Mouse (Mus musculus) 3T3-L1 (cell line): ENCODE data around the gene Arv1.

Experiments
- DNase-seq: peaks from one replicate; pipeline ENCODE4 v3.0.0-alpha.2; 2015; ENCODE audit warnings: low read depth, low spot score

Gene Arv1

GRCm38 (mm10) chr8:124721862-124722515, at the start of gene Arv1, which contains the start of gene Ttc13:
Gene Arv1 (plus strand): TSS chr8:124722139.
Gene Ttc13 (minus strand): TSS chr8:124721983.
- peak; percentile 98 for DNase-seq

- DNase-seq: no peak
These were observed 49.6 kb upstream of the Arv1 start for GRCm38 (mm10) chr8:124672345-124672744.

GRCm38 (mm10) chr8:124676661-124677060, 45.3 kb upstream of the Arv1 start:
- no peak for DNase-seq

DNA sequence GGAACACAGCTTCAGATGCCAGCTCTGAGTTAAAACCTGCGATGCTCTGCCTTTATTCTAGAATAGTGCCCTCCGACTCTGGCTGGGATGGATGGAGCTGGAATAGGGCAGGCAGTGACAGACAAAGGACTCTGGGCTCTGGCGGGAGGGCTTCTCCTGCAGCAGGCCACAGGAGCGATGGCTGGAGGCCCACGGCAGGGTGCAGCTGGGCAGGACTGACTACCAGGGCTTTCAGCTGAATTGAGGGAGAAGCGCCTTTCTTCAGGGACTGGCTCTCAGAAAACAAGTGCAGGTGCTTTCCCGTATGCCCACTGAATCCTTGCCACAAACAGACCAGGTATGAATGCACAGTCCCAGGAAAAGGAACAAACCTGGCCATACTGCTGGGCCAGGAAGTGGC, 44.9 kb upstream of the Arv1 start:
- DNase-seq: no peak

- peak; percentile 92 for DNase-seq
These were observed 44.5 kb upstream of the Arv1 start for GRCm38 (mm10) chr8:124677486-124677885.

- DNase-seq: no peak
These were observed 43.7 kb upstream of the Arv1 start for GRCm38 (mm10) chr8:124678246-124678645.

DNA sequence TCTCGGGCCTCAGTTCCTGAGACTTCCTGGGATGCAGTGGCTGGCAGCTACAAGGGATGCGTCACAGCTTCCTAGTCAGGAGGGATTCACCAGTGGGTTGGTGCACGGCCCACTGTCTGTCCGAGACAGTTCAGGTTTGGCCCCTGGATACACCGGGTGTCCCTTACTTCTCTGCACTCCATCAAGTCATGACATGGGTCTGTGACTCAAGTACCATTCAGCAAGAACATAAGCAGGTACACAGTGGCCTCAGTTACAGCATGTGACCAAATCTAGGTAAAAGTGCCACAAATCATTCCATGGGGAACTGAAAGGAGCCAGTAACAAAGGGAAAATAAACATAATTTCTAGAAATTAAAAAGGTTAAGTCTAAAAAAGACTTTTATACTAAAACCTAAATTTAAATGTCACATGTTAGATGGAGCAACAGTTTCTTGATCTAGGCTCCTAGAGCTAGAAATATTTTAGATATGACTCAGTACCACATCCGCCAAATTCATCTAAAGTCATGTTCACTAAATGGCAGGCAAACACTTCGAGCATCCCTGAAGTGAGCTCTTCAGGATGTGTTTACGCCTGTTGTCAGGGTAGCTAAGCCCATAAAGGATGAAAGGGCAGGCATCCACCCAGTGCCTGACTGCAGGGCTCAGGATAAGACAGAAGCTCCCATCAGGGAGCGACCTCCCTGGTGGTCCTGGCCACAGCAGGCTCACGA, 40.7 kb upstream of the Arv1 start:
- no peak for DNase-seq

DNA sequence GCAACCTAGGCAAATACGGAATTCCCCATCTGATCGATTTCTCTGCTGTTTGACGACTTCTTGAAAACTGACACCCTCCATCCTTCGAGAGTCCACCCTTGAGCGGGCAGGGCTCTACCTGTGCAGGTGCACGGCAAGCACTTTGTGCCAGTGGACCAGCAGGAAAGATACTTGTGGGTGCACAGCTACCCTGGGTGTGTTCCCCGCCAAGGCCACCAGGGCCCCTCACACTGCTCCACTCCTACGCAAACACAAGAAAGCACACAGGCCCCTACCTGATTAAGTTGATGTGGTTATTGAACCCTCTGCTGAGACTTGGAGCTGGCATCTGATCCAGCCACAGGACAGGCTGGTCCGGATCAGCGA, 40.2 kb upstream of the Arv1 start:
- DNase-seq: no peak

- no peak for DNase-seq
These were observed 39.7 kb upstream of the Arv1 start for GRCm38 (mm10) chr8:124682218-124682617.

DNA sequence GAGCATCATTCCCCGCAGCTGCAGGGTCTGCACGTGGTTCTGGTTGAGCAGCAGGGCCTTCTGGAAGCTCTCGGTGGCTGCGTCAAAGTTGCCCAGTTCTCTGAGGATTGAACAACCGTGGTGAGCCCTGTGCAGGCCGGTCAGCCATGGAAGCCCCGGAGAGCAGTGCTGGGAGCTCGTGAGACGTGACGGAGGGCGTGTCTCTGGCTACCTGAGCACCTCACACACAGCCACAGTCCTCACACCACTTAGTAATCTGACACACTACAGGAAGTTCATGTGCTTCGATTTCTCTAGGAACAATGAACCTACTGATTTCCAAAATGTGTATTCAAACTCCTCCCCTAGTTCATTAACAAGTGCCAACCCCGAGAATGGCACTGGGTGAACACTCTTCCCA, 33.0 kb upstream of the Arv1 start:
- no peak for DNase-seq

DNA sequence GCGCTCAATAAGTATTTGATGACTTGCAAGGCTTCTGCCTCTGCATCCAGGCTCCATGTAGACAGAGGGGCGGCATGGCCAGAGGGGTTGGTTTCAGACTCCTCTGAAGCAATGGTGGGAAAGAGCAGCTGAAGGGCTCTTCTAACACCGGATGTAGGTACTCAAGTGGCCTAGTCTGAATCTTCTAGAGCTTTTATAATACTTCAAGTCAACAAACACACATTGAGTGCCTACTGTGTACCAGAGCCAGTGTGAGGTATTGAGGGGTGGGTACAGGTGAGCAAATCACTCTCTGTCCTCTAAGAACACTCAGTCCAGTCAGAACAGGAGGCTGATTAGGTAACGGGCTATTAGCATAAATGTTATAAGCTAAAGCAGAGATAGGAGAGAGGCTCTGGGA, 30.2 kb upstream of the Arv1 start:
- DNase-seq: no peak

DNA sequence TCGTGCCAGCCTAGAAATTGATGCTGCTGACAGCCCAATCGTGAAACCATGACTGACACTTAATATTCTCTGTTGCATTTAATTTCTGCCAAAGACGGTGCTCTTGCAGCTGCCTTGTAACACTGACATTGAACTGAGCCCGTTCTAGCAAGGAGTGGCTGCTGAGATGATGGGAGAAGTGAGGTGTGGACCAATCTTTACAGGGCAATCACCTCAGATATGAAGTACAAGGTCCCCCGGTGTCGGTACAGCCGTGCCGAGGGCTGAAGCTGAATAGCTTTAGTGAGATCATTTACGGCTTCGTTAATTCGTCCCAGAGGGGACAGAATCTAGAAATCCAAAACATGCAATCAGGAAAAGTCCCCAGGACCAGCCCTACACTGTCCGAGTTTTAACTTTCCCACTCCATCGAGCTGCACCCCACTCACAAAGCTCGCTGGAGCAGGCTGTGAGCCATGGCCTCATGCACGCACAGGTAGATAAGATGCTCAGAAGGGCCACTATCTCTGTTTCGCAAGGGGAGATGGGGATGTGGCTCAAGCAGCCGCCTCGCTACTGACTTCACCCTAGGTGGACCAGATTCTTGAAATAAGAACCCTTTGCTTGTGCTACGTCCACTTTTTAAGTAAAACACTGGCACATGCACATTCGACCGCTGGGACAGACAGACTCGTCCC, 26.4 kb upstream of the Arv1 start:
- no peak for DNase-seq

- DNase-seq: no peak
These were observed 21.7 kb upstream of the Arv1 start for GRCm38 (mm10) chr8:124700271-124700670.

GRCm38 (mm10) chr8:124701023-124701422, 20.9 kb upstream of the Arv1 start:
- no peak for DNase-seq

DNA sequence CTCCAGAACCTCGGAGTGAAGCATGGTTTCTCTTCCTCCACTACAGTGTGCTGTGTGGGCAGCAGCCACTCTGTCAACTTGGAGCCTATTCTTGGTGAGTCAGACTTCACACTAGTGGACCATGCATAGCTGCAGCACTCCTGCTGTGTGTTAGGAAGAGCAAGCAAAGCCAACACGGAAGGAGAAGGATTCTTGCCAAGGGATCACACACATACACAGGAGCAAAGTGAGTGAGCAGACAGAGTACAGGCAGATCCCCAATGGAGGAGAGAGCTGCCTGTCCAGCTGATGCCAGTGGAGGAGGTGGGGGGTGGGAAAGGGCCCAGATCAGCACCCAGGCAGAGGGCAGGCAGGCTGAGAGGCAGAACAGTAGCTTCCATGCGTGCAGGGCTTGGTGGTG, 19.8 kb upstream of the Arv1 start:
- DNase-seq: peak; percentile 9

GRCm38 (mm10) chr8:124703526-124703925, 18.4 kb upstream of the Arv1 start:
- DNase-seq: no peak

DNA sequence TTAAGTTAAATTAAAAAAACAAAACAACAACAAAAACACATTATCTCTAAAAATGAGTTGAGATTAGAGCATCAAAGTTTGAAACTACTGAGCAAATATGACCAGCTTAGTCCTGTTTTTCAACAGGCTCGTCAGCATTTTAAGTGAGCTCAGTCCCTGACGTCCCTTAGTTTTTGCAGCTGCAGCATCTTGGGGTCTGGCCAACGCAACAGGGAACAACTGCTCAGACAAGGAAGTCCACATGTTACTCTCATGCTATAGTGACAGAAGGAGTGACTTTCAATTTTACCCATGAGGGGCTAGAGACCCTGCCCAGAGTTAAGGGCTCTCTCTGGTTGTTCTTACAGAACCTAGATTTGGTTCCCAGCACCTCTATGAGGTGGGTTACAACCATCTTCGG, 17.6 kb upstream of the Arv1 start:
- no peak for DNase-seq

- no peak for DNase-seq
These were observed 16.1 kb upstream of the Arv1 start for GRCm38 (mm10) chr8:124705823-124706222.

DNA sequence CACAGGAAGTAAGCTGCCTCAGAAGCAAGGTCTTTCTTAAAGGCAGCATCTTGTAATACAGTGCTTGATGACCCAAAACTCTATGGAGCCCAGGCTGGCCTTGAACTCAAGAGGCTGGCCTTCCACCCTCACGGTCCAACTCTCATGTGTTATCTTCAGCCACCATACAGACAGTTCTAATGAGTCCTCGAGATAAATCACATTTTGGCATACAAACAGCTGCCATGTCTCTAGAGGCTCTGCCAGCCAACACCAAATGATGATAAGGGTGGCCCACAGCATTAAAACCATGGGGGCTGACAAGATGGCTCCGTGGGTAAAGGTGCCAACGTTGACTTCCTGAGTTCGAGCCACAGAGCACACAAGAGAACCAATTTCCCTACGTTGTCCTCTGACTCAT, 8.7 kb upstream of the Arv1 start:
- no peak for DNase-seq

DNA sequence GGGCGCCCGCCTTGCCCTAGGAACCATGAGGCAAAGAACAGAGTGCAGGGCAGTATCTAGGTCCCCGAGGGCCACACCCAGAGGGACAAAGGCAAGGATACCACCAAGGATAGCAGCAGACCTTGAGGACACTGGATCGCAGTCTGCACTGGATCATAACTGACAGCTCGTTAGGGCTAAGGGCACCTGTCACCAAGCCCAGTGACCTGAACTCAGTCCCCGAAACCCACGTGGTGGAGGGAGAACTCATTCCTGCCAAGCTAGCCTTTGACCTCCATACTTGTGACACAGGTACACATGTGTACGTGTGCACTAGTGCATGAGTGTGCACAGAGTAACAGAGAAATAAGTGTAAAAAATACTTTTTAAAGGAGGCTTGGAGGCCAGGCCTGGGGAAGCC, 6.2 kb upstream of the Arv1 start:
- DNase-seq: no peak

- peak; percentile 36 for DNase-seq
These were observed 1.8 kb upstream of the Arv1 start for GRCm38 (mm10) chr8:124720133-124720532.

DNA sequence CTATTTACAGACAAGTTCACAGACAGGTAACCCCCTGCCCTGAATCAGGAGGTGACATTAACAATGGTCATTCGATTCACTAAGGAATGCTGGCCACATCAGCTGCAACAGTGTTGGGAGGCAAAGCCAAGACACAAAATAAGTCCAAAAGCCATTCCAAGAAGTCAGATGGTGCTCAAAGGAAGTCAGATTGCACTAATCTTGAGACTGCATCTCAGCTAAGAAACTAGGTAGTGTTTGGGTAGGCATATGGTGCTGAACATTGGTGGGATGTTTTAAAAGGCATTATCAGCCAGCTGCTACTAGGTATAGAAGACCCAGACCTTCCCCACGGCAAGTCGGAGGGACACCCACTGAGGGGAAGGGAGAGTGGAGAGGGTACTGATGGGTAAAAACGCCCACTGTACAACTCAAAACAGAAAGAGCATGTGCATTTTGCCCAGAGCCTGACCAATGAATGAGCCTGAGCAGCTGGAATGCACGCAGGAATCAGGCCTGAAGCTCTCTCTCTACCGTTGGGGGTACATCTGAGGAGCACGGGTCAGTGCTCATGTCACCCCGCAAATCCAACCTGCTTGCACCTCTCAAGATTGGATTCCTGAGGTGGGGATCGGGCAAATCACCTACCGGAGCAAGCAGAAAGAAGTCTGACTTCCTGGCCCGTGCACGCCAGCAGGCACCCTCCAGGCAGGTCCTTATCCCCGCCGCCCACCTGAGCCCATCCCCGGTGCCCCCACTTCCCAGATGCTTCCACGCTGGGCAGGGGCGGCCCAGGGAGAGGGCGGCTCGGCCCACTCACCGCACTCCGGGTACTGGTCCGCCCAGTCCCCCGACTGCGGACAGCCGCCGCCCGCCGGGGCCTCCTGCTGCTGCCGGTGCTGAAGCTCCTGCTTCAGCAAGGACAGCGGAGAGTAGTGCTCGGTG, 739 bp upstream of the Arv1 start:
- DNase-seq: peak; percentile 31
